Mouse (Mus musculus) stomach, postnatal 0 days (tissue): ENCODE measurements around the gene Lrrfip2.
A peak's percentile ranks its signal among the peaks of the same experiment; 100 is the strongest.

Source experiments
- CTCF ChIP-seq: IDR thresholded peaks from 2 replicates; pipeline ENCODE4 v1.5.1; 2016; ENCODE audit warnings: antibody characterized with exemption, low read depth, mild to moderate bottlenecking, moderate library complexity
- EP300 ChIP-seq: optimal IDR thresholded peaks from 2 replicates; pipeline ENCODE3; 2016; ENCODE audit warnings: antibody characterized with exemption

- TF ChIP-seq CTCF (peak; percentile 25; the same call in 1 of the 2 replicates), EP300 (no peak)
Measured at GRCm38 (mm10) chr9:111243384-111243783, 126.0 kb downstream of the Lrrfip2 start.
